Mouse (Mus musculus): ENCODE measurements around the gene Ugt8a.

DNA sequence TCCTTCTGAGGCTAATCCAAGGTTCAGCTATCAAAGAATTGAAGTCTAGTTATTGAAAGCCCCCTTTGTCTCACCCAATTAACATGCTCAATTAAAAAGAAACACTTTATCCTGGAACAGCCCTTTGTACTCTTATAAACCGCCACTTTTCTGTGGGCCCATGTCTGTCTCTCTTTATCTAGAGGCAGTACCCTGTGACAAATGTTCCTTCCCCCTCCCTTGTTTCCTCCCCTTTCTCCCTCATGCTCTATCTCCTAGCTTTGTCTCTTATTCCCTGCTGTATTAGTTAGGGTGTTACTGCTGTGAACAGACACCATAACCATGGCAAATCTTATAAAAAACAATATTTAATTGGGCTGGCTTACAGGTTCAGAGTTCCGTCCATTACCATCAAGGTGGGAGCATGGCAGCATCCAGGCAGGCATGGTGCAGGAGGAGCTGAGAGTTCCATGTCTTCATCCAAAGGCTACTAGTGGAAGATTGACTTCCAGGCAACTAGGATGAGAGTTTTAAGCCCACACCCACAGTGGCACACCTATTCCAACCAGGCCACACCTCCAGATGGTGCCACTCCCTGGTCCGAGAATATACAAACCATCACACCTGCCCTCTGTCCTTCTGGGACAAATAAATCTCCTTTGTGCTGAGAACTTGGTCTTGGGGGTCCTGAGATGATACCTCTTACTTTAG is 17.9 kb upstream of the Ugt8a start:
- TF ChIP-seq POLR2A (IDR thresholded peaks at IDR 0.05; ENCODE audit: insufficient read depth, low read depth, low read length) (no peak), CTCF (IDR thresholded peaks at IDR 0.05) (no peak)

All from heart, adult 2 months (tissue).